Mouse (Mus musculus): ENCODE data around the gene Eno1. TPM values are rescaled to one million over a fixed set of nuclear protein-coding genes. Genes with fewer than 3 reads are reported as not detected.

The Eno1 gene
- polyA plus RNA-seq, 1 experiment from 2014 or later = 1,728 TPM

DNA sequence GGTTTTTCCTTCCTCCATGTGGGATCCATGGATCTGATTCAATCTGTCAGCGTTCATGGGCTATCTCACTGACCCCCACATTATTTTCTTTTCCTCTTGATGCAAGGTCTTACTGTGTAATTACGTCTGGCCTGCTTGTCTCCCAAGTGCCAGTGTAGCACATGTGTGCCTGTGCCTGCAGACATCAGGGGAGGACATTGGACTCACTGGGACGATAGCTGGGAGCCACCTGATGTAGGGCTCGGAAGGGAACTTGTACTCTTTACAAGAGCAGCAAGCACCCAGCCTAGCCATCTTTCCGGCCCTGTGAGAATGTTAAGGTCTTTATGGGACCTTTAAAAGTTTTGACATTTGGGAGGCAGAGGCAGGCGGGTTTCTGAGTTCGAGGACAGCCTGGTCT lies 58.3 kb downstream of the Eno1 start:
- H3K27ac ChIP-seq (ENCODE audit: low read depth, low read length) = no peak overlapping the region
- no peaks in the 10 kb centered on the region for H3K27me3 ChIP-seq (ENCODE audit: control insufficient read depth, insufficient read depth, low read length)
- peaks cover 9% of the 10 kb centered on the region; the same call in 1 of the 2 replicates for H3K36me3 ChIP-seq (ENCODE audit: control insufficient read depth, insufficient read depth, low read length)
- H3K9me3 ChIP-seq (ENCODE audit: control insufficient read depth, low read length) = no peaks in the 10 kb centered on the region; the same call in 1 of the 2 replicates
- WGBS = 95% methylated on average over 7 of the region's 7 CpGs
- peaks cover 2% of the 10 kb centered on the region; the same call in 1 of the 2 replicates for H3K4me1 ChIP-seq (ENCODE audit: control insufficient read depth, insufficient read depth, low read length)
- H3K4me3 ChIP-seq (ENCODE audit: low read length) = no peak overlapping the region
- H3K9ac ChIP-seq (ENCODE audit: low read depth, low read length) = no peak overlapping the region
- no peak overlapping the region for H3K4me2 ChIP-seq (replicated peaks; ENCODE audit: low read depth, low read length)
- ATAC-seq (ENCODE audit: low FRiP score, low TSS enrichment) = no peak

DNA sequence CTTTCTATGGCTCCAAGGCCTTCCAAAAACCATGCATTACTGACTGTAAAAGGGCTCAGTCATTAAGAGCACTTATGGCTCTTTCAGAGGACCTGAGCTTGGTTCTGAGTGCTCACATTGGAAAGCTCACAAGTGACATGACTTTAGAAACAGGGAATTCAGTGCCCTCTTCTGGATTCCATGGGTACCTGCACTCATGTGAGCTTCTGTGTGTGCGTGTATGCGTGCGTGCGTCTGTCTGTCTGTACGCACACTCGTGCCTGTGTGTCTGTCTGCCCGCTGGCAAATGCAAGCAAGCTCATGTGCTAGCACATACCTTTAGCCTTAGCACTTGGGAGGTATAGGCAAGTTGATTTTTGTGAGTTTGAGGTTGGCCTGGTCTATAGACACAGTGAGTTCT lies 59.4 kb downstream of the Eno1 start:
- no peak for ATAC-seq (ENCODE audit: low FRiP score, low TSS enrichment)
- H3K9ac ChIP-seq (ENCODE audit: low read depth, low read length) = no peak overlapping the region
- no peaks in the 10 kb centered on the region; the same call in 1 of the 2 replicates for H3K9me3 ChIP-seq (ENCODE audit: control insufficient read depth, low read length)
- no peaks in the 10 kb centered on the region for H3K4me1 ChIP-seq (ENCODE audit: control insufficient read depth, insufficient read depth, low read length)
- no peak overlapping the region for H3K27ac ChIP-seq (ENCODE audit: low read depth, low read length)
- no peaks in the 10 kb centered on the region for H3K27me3 ChIP-seq (ENCODE audit: control insufficient read depth, insufficient read depth, low read length)
- peaks cover 8% of the 10 kb centered on the region; the same call in 1 of the 2 replicates for H3K36me3 ChIP-seq (ENCODE audit: control insufficient read depth, insufficient read depth, low read length)
- 94% methylated on average over 7 of the region's 7 CpGs for WGBS
- no peak overlapping the region for H3K4me2 ChIP-seq (replicated peaks; ENCODE audit: low read depth, low read length)
- H3K4me3 ChIP-seq (ENCODE audit: low read length) = no peak overlapping the region

Other genes with a start within 250 kb of the Eno1 start
- gene H6pd, start 227.7 kb upstream of the Eno1 start, polyA plus RNA-seq (2014; fragmentation: Nextera tagmentation; extraction: Ambion mirVana) = 6.8 and 10.7 TPM in 2 replicates
- gene Gpr157, start 149.4 kb upstream of the Eno1 start, polyA plus RNA-seq (2014; fragmentation: Nextera tagmentation; extraction: Ambion mirVana) = 0.20 and 0.24 TPM in 2 replicates
- 0.91 and 2.2 TPM in 2 replicates for gene Slc2a5, start 117.4 kb upstream of the Eno1 start, polyA plus RNA-seq (2014; fragmentation: Nextera tagmentation; extraction: Ambion mirVana)
- not detected in 2 replicates for gene Slc2a7, start 87.7 kb upstream of the Eno1 start, polyA plus RNA-seq (2014; fragmentation: Nextera tagmentation; extraction: Ambion mirVana)
- gene Car6, start 35.4 kb upstream of the Eno1 start, polyA plus RNA-seq (2014; fragmentation: Nextera tagmentation; extraction: Ambion mirVana) = not detected in 2 replicates
- 31.2 and 49.9 TPM in 2 replicates for gene Rere, start 44.9 kb downstream of the Eno1 start, polyA plus RNA-seq (2014; fragmentation: Nextera tagmentation; extraction: Ambion mirVana)

Data from kidney, embryonic 14.5 days (tissue).